Mouse (Mus musculus) liver, embryonic 18 days (tissue): ENCODE results near the gene Vmn1r72. TPM values are rescaled to one million over a fixed set of nuclear protein-coding genes. Genes with fewer than 3 reads are reported as not detected.

Experiments used
- polyA plus RNA-seq: library from polyadenylated mRNA; depleted of rRNA; stranded (reverse); fragments of >200 nt; gene quantifications from 2 replicates; pipeline ENCODE4 v1.2.3, GENCODE M21; 2012; rRNA removed

Gene Vmn1r72
- polyA plus RNA-seq: not detected in 2 replicates

DNA sequence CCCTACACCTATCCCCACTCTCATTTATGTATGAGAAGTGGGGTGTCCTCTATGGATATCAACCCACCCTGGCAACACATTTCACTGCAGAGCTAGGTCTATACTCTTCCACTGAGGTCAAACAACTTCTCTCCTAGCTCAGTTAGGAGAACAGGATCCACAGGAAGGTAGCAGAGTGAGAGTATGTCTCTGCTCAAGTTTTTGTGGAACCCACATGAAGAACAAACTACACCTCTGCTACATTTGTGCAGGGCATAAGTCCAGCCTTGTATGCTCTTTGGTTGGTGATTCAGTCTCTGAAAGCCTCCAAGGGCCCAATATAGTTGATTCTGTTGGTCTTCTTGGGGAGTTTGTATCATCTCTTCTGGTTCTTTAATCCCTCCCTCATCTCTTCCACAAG lies at the start of gene Vmn1r72:
Gene Vmn1r72 (minus strand): TSS at position 101 of the 400 bp plus-strand sequence.

Other genes with a start within 250 kb of the Vmn1r72 start
- not detected in 2 replicates for gene Zscan4-ps2, start 165.8 kb downstream of the Vmn1r72 start, polyA plus RNA-seq
- not detected in 2 replicates for gene Zscan4-ps3, start 70.8 kb downstream of the Vmn1r72 start, polyA plus RNA-seq
- gene Vmn1r73, start 50.1 kb upstream of the Vmn1r72 start, polyA plus RNA-seq: not detected in 2 replicates
- not detected in 2 replicates for gene Vmn1r74, start 153.8 kb upstream of the Vmn1r72 start, polyA plus RNA-seq
- gene Vmn1r75, start 194.5 kb upstream of the Vmn1r72 start, polyA plus RNA-seq: not detected in 2 replicates